Mouse (Mus musculus): Measurements from ENCODE around the gene Pitpna. TPM values are rescaled to one million over a fixed set of nuclear protein-coding genes. Genes with fewer than 3 reads are reported as not detected.
A peak's percentile ranks its signal among the peaks of the same experiment; 100 is the strongest.
"Not testable (repeated sequence)": the region's sequence is repeated elsewhere in the genome, so short reads cannot be mapped to it uniquely, and the experiment has no call there.

Pitpna gene
- total RNA-seq, 1 experiment, result 40.3 TPM

- no peak overlapping the region for H3K27ac ChIP-seq (ENCODE audit: insufficient read depth, low read depth, low read length, poor library complexity, severe bottlenecking)
- in situ Hi-C loops (cut with MboI; ENCODE audit: low sequenced_read_pairs in 2 of 2, unreplicated experiment in 2 of 2), result no loop called here
These were observed 37.5 kb upstream of the Pitpna start for GRCm38 (mm10) chr11:75550200-75550946.

GRCm38 (mm10) chr11:75551321-75551720 lies 36.6 kb upstream of the Pitpna start:
- H3K9me3 ChIP-seq (ENCODE audit: control insufficient read depth, insufficient read depth, low read depth, low read length), result no peaks in the 10 kb centered on the region
- no peak overlapping the region for H3K4me3 ChIP-seq (ENCODE audit: insufficient read depth in 1 of 2, low read depth in 1 of 2, low read length in 2 of 2, poor library complexity in 1 of 2, severe bottlenecking in 1 of 2)
- no peak for TF ChIP-seq ZC3H11A (IDR thresholded peaks at IDR 0.05; ENCODE audit: borderline replicate concordance, low read depth, low read length)
- TF ChIP-seq HCFC1 (IDR thresholded peaks at IDR 0.05; ENCODE audit: borderline replicate concordance, insufficient read depth, low read length), result no peak
- no peak for TF ChIP-seq ZNF384 (IDR thresholded peaks at IDR 0.05; ENCODE audit: low read depth, low read length)
- TF ChIP-seq MAFK (IDR thresholded peaks at IDR 0.05; ENCODE audit: insufficient read depth, low read depth, low read length), result no peak
- no peak for TF ChIP-seq CHD2 (IDR thresholded peaks at IDR 0.05; ENCODE audit: low read depth, low read length)
- H3K9ac ChIP-seq (ENCODE audit: insufficient read depth, low read depth, low read length, poor library complexity, severe bottlenecking), result no peak overlapping the region
- H3K4me1 ChIP-seq (ENCODE audit: control insufficient read depth in 2 of 2, insufficient read depth in 2 of 2, low read length in 2 of 2, poor library complexity in 1 of 2), result peaks cover 4% of the 10 kb centered on the region in 2 experiments; a peak in 2 of 4 replicates
- no peaks in the 10 kb centered on the region; the same call in 1 of the 2 replicates for H3K36me3 ChIP-seq (ENCODE audit: control insufficient read depth, insufficient read depth, low read length, poor library complexity, severe bottlenecking)
- no peak overlapping the region for H3K27ac ChIP-seq (ENCODE audit: insufficient read depth, low read depth, low read length, poor library complexity, severe bottlenecking)
- in situ Hi-C loops (cut with MboI; ENCODE audit: low sequenced_read_pairs in 2 of 2, unreplicated experiment in 2 of 2), result no loop called here
- no peak for DNase-seq (ENCODE audit: low read depth, low spot score)

More at GRCm38 (mm10) chr11:75550200-75550946, 37.5 kb upstream of the Pitpna start:
- no peak overlapping the region for H3K4me3 ChIP-seq (ENCODE audit: insufficient read depth in 1 of 2, low read depth in 1 of 2, low read length in 2 of 2, poor library complexity in 1 of 2, severe bottlenecking in 1 of 2)
- no peaks in the 10 kb centered on the region; the same call in 1 of the 2 replicates for H3K36me3 ChIP-seq (ENCODE audit: control insufficient read depth, insufficient read depth, low read length, poor library complexity, severe bottlenecking)
- no peaks in the 10 kb centered on the region for H3K9me3 ChIP-seq (ENCODE audit: control insufficient read depth, insufficient read depth, low read depth, low read length)
- no peak overlapping the region for H3K9ac ChIP-seq (ENCODE audit: insufficient read depth, low read depth, low read length, poor library complexity, severe bottlenecking)
- DNase-seq (ENCODE audit: low read depth, low spot score), result no peak
- peaks cover 4% of the 10 kb centered on the region in 2 experiments; a peak in 2 of 4 replicates for H3K4me1 ChIP-seq (ENCODE audit: control insufficient read depth in 2 of 2, insufficient read depth in 2 of 2, low read length in 2 of 2, poor library complexity in 1 of 2)
- no peak for TF ChIP-seq ZC3H11A (IDR thresholded peaks at IDR 0.05; ENCODE audit: borderline replicate concordance, low read depth, low read length)
- TF ChIP-seq HCFC1 (IDR thresholded peaks at IDR 0.05; ENCODE audit: borderline replicate concordance, insufficient read depth, low read length), result no peak
- no peak for TF ChIP-seq MAFK (IDR thresholded peaks at IDR 0.05; ENCODE audit: insufficient read depth, low read depth, low read length)
- TF ChIP-seq CHD2 (IDR thresholded peaks at IDR 0.05; ENCODE audit: low read depth, low read length), result no peak
- TF ChIP-seq ZNF384 (IDR thresholded peaks at IDR 0.05; ENCODE audit: low read depth, low read length), result no peak

- no peak for DNase-seq (ENCODE audit: low read depth, low spot score)
- no peak overlapping the region for H3K27ac ChIP-seq (ENCODE audit: insufficient read depth, low read depth, low read length, poor library complexity, severe bottlenecking)
These were observed 35.9 kb upstream of the Pitpna start for GRCm38 (mm10) chr11:75551961-75552441.

GRCm38 (mm10) chr11:75552906-75553482 lies 34.9 kb upstream of the Pitpna start:
- Histone ChIP-seq H3K4me3 (ENCODE audit: insufficient read depth in 1 of 2, low read depth in 1 of 2, low read length in 2 of 2, poor library complexity in 1 of 2, severe bottlenecking in 1 of 2) (no peak overlapping the region), H3K9me3 (ENCODE audit: control insufficient read depth, insufficient read depth, low read depth, low read length) (no peaks in the 10 kb centered on the region), H3K4me1 (ENCODE audit: control insufficient read depth in 2 of 2, insufficient read depth in 2 of 2, low read length in 2 of 2, poor library complexity in 1 of 2) (peaks cover 4 to 6% of the 10 kb centered on the region in 2 experiments; a peak in 2 of 4 replicates), H3K36me3 (ENCODE audit: control insufficient read depth, insufficient read depth, low read length, poor library complexity, severe bottlenecking) (no peaks in the 10 kb centered on the region; the same call in 1 of the 2 replicates), H3K9ac (ENCODE audit: insufficient read depth, low read depth, low read length, poor library complexity, severe bottlenecking) (no peak overlapping the region), H3K27ac (ENCODE audit: insufficient read depth, low read depth, low read length, poor library complexity, severe bottlenecking) (no peak overlapping the region)
- no peak for TF ChIP-seq HCFC1 (IDR thresholded peaks at IDR 0.05; ENCODE audit: borderline replicate concordance, insufficient read depth, low read length)
- no peak for TF ChIP-seq ZC3H11A (IDR thresholded peaks at IDR 0.05; ENCODE audit: borderline replicate concordance, low read depth, low read length)
- TF ChIP-seq MAFK (IDR thresholded peaks at IDR 0.05; ENCODE audit: insufficient read depth, low read depth, low read length), result no peak
- no peak for TF ChIP-seq CHD2 (IDR thresholded peaks at IDR 0.05; ENCODE audit: low read depth, low read length)
- no peak for TF ChIP-seq ZNF384 (IDR thresholded peaks at IDR 0.05; ENCODE audit: low read depth, low read length)
- in situ Hi-C loops (cut with MboI; ENCODE audit: low sequenced_read_pairs in 2 of 2, unreplicated experiment in 2 of 2), result no loop called here
- DNase-seq (ENCODE audit: low read depth, low spot score), result no peak

More at GRCm38 (mm10) chr11:75551961-75552441, 35.9 kb upstream of the Pitpna start:
- in situ Hi-C loops (cut with MboI; ENCODE audit: low sequenced_read_pairs in 2 of 2, unreplicated experiment in 2 of 2), result no loop called here
- H3K4me1 ChIP-seq (ENCODE audit: control insufficient read depth in 2 of 2, insufficient read depth in 2 of 2, low read length in 2 of 2, poor library complexity in 1 of 2), result peaks cover 4% of the 10 kb centered on the region in 2 experiments; a peak in 2 of 4 replicates
- 0 out of 2 replicates have a peak overlapping the region, but pooled peaks have one; percentile 18 for H3K9ac ChIP-seq (ENCODE audit: insufficient read depth, low read depth, low read length, poor library complexity, severe bottlenecking)
- H3K9me3 ChIP-seq (ENCODE audit: control insufficient read depth, insufficient read depth, low read depth, low read length), result no peaks in the 10 kb centered on the region
- no peaks in the 10 kb centered on the region; the same call in 1 of the 2 replicates for H3K36me3 ChIP-seq (ENCODE audit: control insufficient read depth, insufficient read depth, low read length, poor library complexity, severe bottlenecking)
- TF ChIP-seq ZNF384 (IDR thresholded peaks at IDR 0.05; ENCODE audit: low read depth, low read length) (no peak), CHD2 (IDR thresholded peaks at IDR 0.05; ENCODE audit: low read depth, low read length) (no peak)
- H3K4me3 ChIP-seq (ENCODE audit: insufficient read depth in 1 of 2, low read depth in 1 of 2, low read length in 2 of 2, poor library complexity in 1 of 2, severe bottlenecking in 1 of 2), result peak overlapping the region in 1 of 2 experiments; percentile 3; a peak in 1 of 4 replicates

GRCm38 (mm10) chr11:75556006-75556405 lies 31.9 kb upstream of the Pitpna start:
- H3K4me1 ChIP-seq (ENCODE audit: control insufficient read depth in 2 of 2, insufficient read depth in 2 of 2, low read length in 2 of 2, poor library complexity in 1 of 2); H3K9ac ChIP-seq (ENCODE audit: insufficient read depth, low read depth, low read length, poor library complexity, severe bottlenecking); DNase-seq (ENCODE audit: low read depth, low spot score); in situ Hi-C loops (cut with MboI; ENCODE audit: low sequenced_read_pairs in 2 of 2, unreplicated experiment in 2 of 2); H3K4me3 ChIP-seq (ENCODE audit: insufficient read depth in 1 of 2, low read depth in 1 of 2, low read length in 2 of 2, poor library complexity in 1 of 2, severe bottlenecking in 1 of 2); H3K9me3 ChIP-seq (ENCODE audit: control insufficient read depth, insufficient read depth, low read depth, low read length); H3K27ac ChIP-seq (ENCODE audit: insufficient read depth, low read depth, low read length, poor library complexity, severe bottlenecking); H3K36me3 ChIP-seq (ENCODE audit: control insufficient read depth, insufficient read depth, low read length, poor library complexity, severe bottlenecking): not testable (repeated sequence)
